Mouse (Mus musculus): ENCODE data around the gene Srpx. TPM values are rescaled to one million over a fixed set of nuclear protein-coding genes. Genes with fewer than 3 reads are reported as not detected.

The Srpx gene
- polyA plus RNA-seq, 1 experiment, result 0.43 TPM

DNA sequence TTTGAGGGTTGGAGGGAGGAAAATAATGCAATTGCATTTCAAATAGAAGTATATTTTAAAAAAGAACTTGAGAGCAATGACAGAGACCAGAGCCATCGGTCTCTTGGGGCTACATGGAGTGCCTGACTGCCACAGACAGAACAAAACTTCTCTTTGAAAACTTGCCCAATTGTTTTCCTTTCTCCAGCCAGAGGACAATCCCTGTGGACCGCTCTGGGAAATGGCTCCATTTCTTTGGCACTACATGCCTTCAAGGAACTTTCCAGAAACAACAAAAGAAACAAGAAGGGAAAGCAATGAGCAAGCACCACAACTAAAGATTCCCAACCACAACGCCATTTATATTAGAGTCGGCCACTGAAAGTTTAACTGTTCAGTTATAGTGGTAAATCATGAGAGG, 55.3 kb downstream of the Srpx start:
- Histone ChIP-seq H3K4me1 (ENCODE audit: control insufficient read depth, insufficient read depth, low read length) (no peaks in the 10 kb centered on the region; the same call in 1 of the 2 replicates), H3K27me3 (ENCODE audit: control insufficient read depth, insufficient read depth, low read length) (no peaks in the 10 kb centered on the region), H3K4me3 (replicated peaks; ENCODE audit: insufficient read depth, low read depth, low read length) (no peak overlapping the region), H3K27ac (ENCODE audit: insufficient read depth, low read length) (no peak overlapping the region)
- no peak for DNase-seq
- TF ChIP-seq CTCF (IDR thresholded peaks at IDR 0.05; ENCODE audit: borderline replicate concordance, insufficient read depth, low read depth, low read length) (no peak), POLR2A (IDR thresholded peaks at IDR 0.05; ENCODE audit: borderline replicate concordance, insufficient read depth, low read length) (no peak)
- WGBS, result 64% methylated on average over 4 of the region's 4 CpGs

DNA sequence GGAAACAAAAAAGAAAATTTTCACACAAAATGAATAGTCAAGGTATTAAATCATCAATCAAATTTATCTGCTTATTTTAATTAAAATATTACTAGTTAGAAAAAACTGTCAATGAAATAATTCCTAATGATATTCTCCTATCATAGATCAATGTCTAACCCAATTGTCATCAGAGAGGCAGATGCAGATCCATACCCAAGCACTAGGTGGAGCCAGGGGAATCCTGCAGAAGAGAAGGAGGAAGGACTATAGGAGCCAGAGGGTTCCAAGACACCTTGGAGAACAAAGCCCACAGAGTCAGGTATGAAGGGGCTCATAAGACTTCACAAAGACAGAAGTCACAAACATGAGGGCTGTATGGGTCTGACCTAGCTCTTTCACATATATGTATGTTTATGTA, 82.8 kb downstream of the Srpx start:
- no peaks in the 10 kb centered on the region for H3K4me1 ChIP-seq (ENCODE audit: control insufficient read depth, insufficient read depth, low read length)
- no peak for TF ChIP-seq CTCF (IDR thresholded peaks at IDR 0.05; ENCODE audit: borderline replicate concordance, insufficient read depth, low read depth, low read length)
- no peak for TF ChIP-seq POLR2A (IDR thresholded peaks at IDR 0.05; ENCODE audit: borderline replicate concordance, insufficient read depth, low read length)
- DNase-seq, result no peak
- no peak overlapping the region for H3K4me3 ChIP-seq (replicated peaks; ENCODE audit: insufficient read depth, low read depth, low read length)
- no peak overlapping the region for H3K27ac ChIP-seq (ENCODE audit: insufficient read depth, low read length)
- H3K27me3 ChIP-seq (ENCODE audit: control insufficient read depth, insufficient read depth, low read length), result no peaks in the 10 kb centered on the region

DNA sequence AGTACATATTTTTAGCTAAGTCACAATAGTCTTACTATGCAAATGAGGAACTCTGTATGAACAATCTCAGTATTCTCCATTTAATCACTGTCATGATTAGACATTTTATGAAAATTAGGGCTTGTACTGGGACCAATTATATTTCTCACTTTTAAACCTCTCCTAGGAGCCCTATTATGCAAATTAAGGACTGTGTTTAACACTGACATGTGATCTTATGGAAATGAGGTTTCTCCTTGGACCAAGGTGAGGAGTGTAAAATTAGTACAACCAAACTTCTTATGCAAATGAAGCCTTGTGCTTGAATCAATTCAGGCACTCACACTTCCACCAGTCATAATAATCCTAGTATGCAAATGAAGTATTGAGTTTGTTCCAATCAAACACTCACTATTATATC, 107.3 kb downstream of the Srpx start:
- H3K4me3 ChIP-seq (replicated peaks; ENCODE audit: insufficient read depth, low read depth, low read length), result no peak overlapping the region
- DNase-seq, result no peak
- no peaks in the 10 kb centered on the region for H3K27me3 ChIP-seq (ENCODE audit: control insufficient read depth, insufficient read depth, low read length)
- no peak for TF ChIP-seq CTCF (IDR thresholded peaks at IDR 0.05; ENCODE audit: borderline replicate concordance, insufficient read depth, low read depth, low read length)
- TF ChIP-seq POLR2A (IDR thresholded peaks at IDR 0.05; ENCODE audit: borderline replicate concordance, insufficient read depth, low read length), result no peak
- H3K4me1 ChIP-seq (ENCODE audit: control insufficient read depth, insufficient read depth, low read length), result no peaks in the 10 kb centered on the region
- H3K27ac ChIP-seq (ENCODE audit: insufficient read depth, low read length), result no peak overlapping the region

DNA sequence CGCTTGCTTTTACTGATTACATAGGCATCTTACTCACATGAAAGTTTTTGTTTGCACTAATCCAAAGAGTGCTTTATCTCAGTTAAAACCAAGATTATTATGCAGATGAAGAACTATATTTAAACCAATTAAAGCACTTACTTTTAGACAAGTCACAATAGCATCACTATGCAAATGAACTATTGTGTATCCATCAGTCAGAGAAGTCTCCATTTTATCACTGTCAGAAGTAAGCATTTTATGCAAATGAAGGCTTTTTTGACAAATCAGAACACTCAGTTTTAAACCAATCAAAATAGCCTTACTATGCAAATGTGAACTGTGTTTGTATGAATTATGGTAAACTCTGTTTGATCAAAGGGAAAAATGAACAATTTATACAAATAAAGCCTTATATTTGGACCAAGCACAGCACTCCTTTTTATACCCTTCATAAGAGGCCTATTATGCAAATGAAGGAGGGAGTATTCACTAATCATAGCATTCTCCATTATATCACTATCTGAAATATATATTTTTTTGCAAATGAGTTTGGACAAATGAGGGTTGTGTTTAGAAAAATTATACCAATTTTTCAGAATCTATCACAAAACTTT, 109.7 kb downstream of the Srpx start:
- 93% methylated on average over 1 of the region's 1 CpGs for WGBS

DNA sequence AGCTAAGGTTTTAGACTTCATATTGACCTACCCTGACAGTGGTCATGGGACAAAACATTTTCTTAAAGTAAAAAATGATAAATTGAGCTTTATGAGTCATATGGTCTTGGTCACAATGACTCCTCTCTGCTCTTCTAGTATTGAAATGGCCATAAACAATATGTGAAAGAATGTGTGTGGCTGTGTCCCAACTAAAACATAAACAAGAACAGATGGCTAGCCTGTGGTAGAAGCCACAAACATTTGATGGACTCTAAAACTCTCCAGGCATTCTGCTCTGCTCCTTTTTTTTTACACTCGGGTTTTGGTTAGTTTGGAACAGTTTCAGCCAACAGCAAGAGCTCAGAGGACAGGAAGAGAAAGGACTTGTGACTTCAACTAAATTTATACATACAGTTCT, 111.6 kb downstream of the Srpx start:
- H3K4me3 ChIP-seq (replicated peaks; ENCODE audit: insufficient read depth, low read depth, low read length), result no peak overlapping the region
- H3K27me3 ChIP-seq (ENCODE audit: control insufficient read depth, insufficient read depth, low read length), result no peaks in the 10 kb centered on the region
- H3K4me1 ChIP-seq (ENCODE audit: control insufficient read depth, insufficient read depth, low read length), result no peaks in the 10 kb centered on the region
- peak in 1 of 2 experiments; percentile 12 for DNase-seq
- TF ChIP-seq CTCF (IDR thresholded peaks at IDR 0.05; ENCODE audit: borderline replicate concordance, insufficient read depth, low read depth, low read length), result no peak
- no peak for TF ChIP-seq POLR2A (IDR thresholded peaks at IDR 0.05; ENCODE audit: borderline replicate concordance, insufficient read depth, low read length)
- H3K27ac ChIP-seq (ENCODE audit: insufficient read depth, low read length), result no peak overlapping the region
- 20% methylated on average over 1 of the region's 1 CpGs for WGBS

More for the DNA sequence above, 109.7 kb downstream of the Srpx start:
- no peak overlapping the region for H3K27ac ChIP-seq (ENCODE audit: insufficient read depth, low read length)
- no peaks in the 10 kb centered on the region for H3K4me1 ChIP-seq (ENCODE audit: control insufficient read depth, insufficient read depth, low read length)
- TF ChIP-seq POLR2A (IDR thresholded peaks at IDR 0.05; ENCODE audit: borderline replicate concordance, insufficient read depth, low read length) (no peak), CTCF (IDR thresholded peaks at IDR 0.05; ENCODE audit: borderline replicate concordance, insufficient read depth, low read depth, low read length) (no peak)
- H3K4me3 ChIP-seq (replicated peaks; ENCODE audit: insufficient read depth, low read depth, low read length), result no peak overlapping the region
- H3K27me3 ChIP-seq (ENCODE audit: control insufficient read depth, insufficient read depth, low read length), result no peaks in the 10 kb centered on the region
- no peak for DNase-seq

DNA sequence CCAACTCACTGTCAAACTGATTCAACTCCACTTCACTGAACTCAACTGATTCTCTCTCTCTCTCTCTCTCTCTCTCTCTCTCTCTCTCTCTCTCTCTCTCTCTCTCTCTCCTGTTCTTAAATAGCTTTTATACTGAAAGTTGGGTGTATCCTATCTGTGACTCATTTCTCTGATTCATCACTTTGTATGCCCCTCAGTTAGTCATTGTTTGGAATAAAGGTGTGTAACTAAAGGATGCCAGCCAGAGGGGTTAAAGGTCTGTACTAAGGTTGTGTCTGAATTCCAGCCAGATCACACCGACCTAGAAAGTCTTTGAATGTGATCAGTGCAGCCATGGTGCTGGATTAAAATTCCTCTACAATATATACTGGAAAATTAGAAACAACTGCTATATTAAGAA, 116.8 kb downstream of the Srpx start:
- no peak for DNase-seq
- Histone ChIP-seq H3K27me3 (ENCODE audit: control insufficient read depth, insufficient read depth, low read length) (no peaks in the 10 kb centered on the region), H3K4me1 (ENCODE audit: control insufficient read depth, insufficient read depth, low read length) (no peaks in the 10 kb centered on the region), H3K27ac (ENCODE audit: insufficient read depth, low read length) (no peak overlapping the region), H3K4me3 (replicated peaks; ENCODE audit: insufficient read depth, low read depth, low read length) (no peak overlapping the region)
- TF ChIP-seq CTCF (IDR thresholded peaks at IDR 0.05; ENCODE audit: borderline replicate concordance, insufficient read depth, low read depth, low read length) (no peak), POLR2A (IDR thresholded peaks at IDR 0.05; ENCODE audit: borderline replicate concordance, insufficient read depth, low read length) (no peak)
- 83% methylated on average over 1 of the region's 1 CpGs for whole genome bisulfite sequencing

Other genes starting within 250 kb of the Srpx start
- 0.51 and 0.62 TPM in 2 replicates for gene Sytl5, start 232.1 kb downstream of the Srpx start, polyA plus RNA-seq (2012; rRNA removed)
- gene Rpgr, start 99.2 kb upstream of the Srpx start, polyA plus RNA-seq (2012; rRNA removed), result 10.9 and 11.2 TPM in 2 replicates
- not detected in 2 replicates for gene Otc, start 134.6 kb upstream of the Srpx start, polyA plus RNA-seq (2012; rRNA removed)

Measured in cerebellum, adult 2 months (tissue).